Mouse (Mus musculus) brown adipose tissue, adult 24 weeks (tissue): ENCODE data around the gene Fxyd6. TPM values are rescaled to one million over a fixed set of nuclear protein-coding genes. Genes with fewer than 3 reads are reported as not detected.

Experiments
- H3K27ac ChIP-seq: fragments of 200-500 bp; replicated peaks from 2 replicates; pipeline ENCODE4 v1.5.1; 2012; ENCODE audit warnings: low read depth, mild to moderate bottlenecking, low read length
- H3K4me1 ChIP-seq: fragments of 200-500 bp; 2 replicates; pipeline ENCODE4 v1.6.1; 2012; ENCODE audit warnings: low read length, mixed read lengths; ENCODE audit not compliant: control insufficient read depth, insufficient read depth, insufficient read length
- H3K4me3 ChIP-seq: fragments of 200-500 bp; 2 replicates; pipeline ENCODE4 v1.5.1; 2012; ENCODE audit warnings: low read depth, mild to moderate bottlenecking, low read length, moderate library complexity; ENCODE audit not compliant: insufficient read depth
- polyA plus RNA-seq: library from polyadenylated mRNA; stranded (reverse); fragments of >200 nt; gene quantifications from 2 replicates; pipeline ENCODE4 v1.2.4, GENCODE M21; 2012; ENCODE audit not compliant: missing spikeins, insufficient read depth, insufficient read length

Gene Fxyd6
- polyA plus RNA-seq, 1 experiment = 5.2 TPM

DNA sequence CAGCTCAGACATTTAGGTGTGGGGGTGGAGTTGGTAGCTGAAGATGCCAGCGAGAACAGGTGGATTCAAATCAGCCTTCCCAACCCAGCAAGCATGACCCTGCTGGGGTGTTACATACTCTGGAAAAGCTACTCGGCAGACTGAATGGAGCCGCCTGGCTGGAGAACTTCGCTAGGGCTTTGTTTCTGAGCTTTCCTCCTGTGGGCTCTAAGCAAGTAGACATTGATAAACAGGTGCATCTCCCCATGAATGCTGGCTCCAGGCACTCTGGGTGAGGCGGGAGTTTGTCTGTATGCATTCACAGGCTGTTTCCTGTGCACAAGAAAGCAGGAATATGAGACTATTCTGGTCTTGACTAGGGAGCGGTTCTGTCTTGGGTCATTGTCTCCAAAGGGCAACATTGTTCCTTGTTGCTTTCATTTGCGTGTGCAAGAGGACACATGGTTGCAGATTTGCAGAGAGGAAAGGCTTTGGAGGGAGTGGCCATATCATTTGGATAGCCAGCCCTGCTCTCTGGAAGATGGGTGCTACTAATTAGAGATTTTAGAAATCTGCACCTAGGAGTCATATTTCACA, 6.3 kb upstream of the Fxyd6 start:
- Histone ChIP-seq H3K4me1 (peaks cover 11% of the 10 kb centered on the region; the same call in 1 of the 2 replicates), H3K27ac (no peak overlapping the region), H3K4me3 (no peak overlapping the region)

DNA sequence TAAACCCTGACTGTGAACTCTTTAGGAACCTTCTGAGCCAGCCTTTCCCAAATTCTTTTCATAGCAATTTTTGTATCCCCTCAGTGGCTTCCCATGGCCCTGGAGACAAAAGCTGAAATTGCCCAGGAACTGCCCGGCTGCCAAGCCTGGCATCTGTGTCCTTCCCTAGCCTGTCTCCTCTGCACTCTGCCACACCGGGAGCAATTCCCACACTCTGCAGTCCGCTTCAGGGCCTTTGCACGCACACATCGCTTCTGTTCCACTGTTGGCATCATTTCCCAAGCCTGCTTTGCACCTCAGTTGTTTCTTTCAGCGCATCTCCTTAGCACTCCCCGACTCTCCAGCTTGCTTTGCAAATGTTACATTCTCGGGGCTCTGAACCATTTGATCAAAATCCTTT, 2.3 kb upstream of the Fxyd6 start:
- no peak overlapping the region for H3K4me3 ChIP-seq
- peaks cover 5% of the 10 kb centered on the region; the same call in 1 of the 2 replicates for H3K4me1 ChIP-seq
- no peak overlapping the region for H3K27ac ChIP-seq

DNA sequence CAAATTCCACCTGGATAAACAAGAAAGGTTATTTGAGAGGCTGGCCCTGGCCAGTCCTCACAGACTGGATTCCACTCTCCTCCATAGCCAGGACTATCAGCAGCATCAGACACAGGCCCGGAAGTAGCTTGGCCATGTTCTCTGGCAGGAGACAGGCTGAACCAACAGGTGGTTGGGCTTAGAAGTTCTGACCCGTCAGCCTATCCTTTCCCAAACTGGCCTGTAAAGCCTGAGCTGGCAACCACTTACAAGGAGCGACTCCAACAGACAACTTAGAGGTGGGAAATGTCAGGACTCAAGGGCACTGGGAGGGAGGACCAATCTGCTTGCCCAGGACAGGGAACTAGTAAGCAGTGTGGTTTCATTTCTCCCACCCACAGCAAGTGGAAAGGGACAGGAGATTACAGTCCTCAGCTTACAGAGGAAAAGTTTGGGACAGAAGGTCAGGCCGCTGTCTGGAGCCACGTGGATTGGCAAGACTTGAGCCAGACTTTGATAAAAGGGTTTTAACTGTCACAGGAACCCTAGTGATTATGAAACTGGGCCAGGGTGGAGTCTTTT, 1.6 kb upstream of the Fxyd6 start:
- no peak overlapping the region for H3K4me3 ChIP-seq
- peaks cover 5% of the 10 kb centered on the region; the same call in 1 of the 2 replicates for H3K4me1 ChIP-seq
- H3K27ac ChIP-seq = peak overlapping the region; percentile 88

DNA sequence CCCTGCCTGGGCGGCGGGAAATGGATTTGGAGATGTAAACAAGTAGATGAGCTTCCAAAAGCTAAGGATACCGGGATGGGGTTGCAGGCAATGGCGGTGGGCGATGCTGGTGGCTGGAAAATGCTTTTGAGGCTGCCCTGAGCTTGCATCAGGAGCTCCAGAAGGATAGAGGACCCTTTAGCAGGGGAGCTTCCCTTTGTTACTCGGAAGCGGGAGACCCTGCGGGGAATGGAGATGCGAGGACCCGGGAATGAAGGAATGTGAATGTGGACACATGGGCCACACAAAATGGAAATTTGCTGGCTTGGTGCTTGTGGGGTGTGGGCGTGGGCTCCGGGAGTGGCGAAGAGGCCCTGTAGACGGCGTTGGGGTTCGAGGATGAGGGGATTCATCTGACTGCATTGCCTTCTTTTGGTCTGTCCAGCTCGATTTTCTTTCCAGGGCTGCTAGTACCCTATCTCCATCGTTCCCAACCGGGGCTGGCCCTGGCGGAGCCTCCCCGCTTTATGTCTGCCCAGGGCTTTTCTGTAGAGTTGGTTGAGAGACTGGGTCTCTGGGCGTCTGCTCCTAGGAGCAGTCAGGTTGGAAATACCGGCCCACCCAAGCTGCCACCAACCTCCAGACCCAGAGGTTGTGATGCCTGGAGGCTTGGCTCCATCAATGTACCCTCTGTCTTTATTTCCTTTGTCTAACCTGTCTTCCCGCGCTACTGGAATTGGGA, 791 bp downstream of the Fxyd6 start:
- H3K27ac ChIP-seq = no peak overlapping the region
- peaks cover 5% of the 10 kb centered on the region; the same call in 1 of the 2 replicates for H3K4me1 ChIP-seq
- H3K4me3 ChIP-seq = peak overlapping the region; percentile 53

DNA sequence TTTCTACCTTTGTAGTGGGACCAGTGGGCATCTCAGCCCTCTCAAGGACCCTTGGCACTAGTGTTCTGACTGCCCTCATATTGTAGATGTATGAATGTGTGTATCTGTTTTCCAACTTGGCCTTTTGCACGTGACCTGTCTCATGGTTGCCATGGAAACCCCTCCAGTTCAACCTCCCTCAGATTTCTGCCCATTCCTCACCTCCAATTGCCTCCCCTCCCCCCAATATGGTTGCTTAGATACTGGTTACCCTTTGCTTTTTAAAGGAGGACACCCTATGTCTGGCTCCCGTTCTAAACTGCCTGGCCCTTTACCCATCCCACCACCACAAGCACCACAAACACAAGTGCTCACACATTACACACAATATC, 1.3 kb downstream of the Fxyd6 start:
- no peak overlapping the region for H3K27ac ChIP-seq
- peaks cover 5% of the 10 kb centered on the region; the same call in 1 of the 2 replicates for H3K4me1 ChIP-seq
- H3K4me3 ChIP-seq = no peak overlapping the region

DNA sequence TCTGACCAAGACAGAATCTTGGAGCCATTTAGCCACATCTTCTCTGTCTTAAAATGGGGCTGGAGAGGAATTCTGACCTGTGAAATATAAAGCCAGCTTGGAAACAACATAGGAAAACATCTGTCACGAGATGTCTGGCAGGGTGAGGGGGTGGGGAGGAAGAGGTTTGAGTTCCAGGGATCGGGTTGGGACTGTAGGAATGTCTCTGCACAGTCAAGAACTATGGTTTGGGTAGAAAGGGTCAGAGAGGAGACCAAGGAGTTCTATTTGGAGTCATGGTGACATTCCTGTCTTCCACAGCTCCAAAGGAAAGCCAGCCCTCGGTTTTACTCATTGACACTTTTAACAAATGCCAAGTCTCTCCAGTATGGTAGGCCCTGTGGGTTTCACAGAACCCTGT, 3.9 kb downstream of the Fxyd6 start:
- H3K27ac ChIP-seq = no peak overlapping the region
- no peak overlapping the region for H3K4me3 ChIP-seq
- no peaks in the 10 kb centered on the region for H3K4me1 ChIP-seq

DNA sequence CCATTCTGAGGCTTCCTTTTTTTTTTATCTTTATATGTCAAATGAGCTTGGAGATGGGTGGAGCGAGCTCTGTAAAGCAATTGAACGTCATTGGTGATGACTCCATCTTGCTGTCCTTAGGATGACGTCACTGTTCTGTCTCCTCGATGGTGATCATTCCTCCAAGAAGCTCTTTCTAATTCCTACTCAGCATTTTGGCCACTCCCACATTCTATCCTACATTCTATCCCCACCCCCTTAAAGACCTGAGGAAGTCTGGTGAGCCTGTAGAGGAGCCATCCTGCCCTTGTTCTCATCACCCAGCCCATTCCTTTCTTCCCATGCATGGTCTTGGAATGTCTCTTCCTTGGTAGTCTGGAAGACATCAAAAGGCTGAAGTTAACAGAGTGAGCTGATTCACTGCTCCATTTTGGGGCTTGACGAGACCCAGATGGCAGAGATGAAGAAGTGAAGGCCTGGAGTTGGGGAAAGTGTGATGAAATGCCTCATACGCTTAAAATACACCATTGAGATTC, 5.1 kb downstream of the Fxyd6 start:
- Histone ChIP-seq H3K27ac (no peak overlapping the region), H3K4me3 (no peak overlapping the region), H3K4me1 (no peaks in the 10 kb centered on the region)

DNA sequence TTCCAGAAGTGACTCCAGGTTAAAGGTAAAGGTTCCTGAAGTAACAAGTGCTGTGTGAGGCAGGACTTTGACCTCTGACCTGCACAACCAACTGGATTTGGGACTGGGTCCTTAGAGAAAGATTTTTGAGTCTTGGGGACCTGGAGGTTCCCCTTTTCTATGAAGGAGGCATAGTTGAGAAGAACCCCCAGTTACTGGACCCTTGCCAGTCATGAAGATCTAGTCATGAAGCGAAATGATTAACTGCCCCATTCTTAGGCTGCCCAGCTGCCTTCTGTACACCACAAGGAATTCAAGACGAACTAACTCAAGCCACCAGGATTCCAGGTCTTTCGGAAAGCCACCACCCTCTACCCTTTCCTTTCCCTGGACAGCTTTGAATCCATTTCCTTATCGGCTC, 6.4 kb downstream of the Fxyd6 start:
- H3K4me1 ChIP-seq = no peaks in the 10 kb centered on the region
- no peak overlapping the region for H3K4me3 ChIP-seq
- no peak overlapping the region for H3K27ac ChIP-seq

DNA sequence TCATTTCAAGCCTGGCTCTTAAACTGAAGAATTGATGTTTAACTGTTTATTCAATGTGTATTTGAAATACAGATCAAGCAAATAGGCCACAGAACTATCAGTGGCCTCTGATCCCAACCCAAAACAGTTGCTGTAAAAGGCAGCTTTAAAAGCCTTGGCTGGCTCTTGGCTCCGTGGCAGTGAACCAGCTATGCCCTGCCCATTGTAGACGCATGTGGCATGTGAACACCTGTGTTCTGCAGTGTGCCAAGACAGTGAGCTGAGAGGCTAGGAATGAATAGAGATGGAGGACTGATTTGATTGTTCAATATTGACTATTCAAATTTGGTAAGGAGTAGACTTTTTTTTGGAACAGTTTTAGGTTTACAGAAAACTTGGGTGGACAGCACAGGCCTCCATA, 6.9 kb downstream of the Fxyd6 start:
- Histone ChIP-seq H3K4me3 (no peak overlapping the region), H3K4me1 (no peaks in the 10 kb centered on the region), H3K27ac (no peak overlapping the region)

DNA sequence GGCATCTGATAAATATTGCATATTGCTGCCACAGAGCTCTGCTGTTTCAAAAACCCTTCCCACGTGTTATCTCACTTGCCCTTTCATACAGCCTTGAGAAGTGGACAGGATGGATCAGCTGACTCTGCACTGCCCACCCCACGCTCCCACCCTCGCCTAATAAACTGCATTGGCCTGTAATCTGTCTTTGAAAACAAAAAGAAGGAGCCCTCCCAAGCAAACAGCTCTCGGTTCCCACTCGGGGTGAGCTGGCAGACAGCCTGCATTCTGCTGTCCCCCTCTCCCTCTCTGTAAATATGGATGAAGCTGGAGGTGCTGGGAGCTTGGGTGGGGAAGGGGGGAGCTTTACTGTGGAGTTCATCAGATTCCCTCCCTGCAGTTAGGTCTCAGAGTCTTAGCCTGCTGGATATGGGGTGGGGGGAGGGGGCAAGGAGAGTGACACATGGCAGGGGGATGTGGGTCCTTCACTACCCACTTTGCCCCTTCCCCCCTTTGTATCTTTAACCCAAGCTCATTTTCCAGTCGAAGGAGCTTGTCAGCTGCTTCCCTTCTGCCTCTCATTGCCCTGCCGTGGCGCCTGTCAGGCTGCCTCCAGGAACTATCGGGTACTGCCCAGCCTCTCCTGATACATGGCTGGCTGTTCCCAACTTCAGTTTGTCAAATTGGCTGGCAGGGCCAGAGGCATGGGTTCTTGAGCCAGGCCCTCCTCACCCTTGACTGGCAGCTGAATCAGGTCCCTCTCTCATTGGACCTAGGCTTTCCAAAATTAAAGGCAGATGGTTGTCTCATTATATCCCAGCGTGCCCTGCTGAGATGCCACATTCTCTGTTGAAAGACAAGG, 10.6 kb downstream of the Fxyd6 start:
- H3K27ac ChIP-seq = no peak overlapping the region
- H3K4me1 ChIP-seq = no peaks in the 10 kb centered on the region
- no peak overlapping the region for H3K4me3 ChIP-seq

DNA sequence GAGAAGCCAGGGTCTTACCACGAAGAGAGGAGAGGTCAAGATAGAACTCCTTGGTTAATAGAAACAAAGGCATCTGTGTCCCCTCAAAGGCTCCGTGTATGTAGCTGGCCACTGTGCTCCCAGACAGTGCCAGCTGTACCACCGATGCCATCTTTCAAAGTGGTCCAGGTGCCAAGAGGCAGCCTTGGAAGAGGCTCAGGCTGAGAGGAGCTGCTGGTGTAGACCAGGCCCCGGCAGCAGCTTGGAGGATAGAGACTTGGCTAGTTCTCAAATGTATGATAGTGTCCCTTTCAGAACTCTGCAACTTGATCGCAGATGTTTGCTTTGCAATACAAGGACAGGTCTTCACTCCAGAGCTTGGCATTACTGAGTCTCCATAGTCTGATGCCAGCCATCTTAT, 12.4 kb downstream of the Fxyd6 start:
- Histone ChIP-seq H3K4me1 (no peaks in the 10 kb centered on the region), H3K4me3 (no peak overlapping the region), H3K27ac (no peak overlapping the region)

DNA sequence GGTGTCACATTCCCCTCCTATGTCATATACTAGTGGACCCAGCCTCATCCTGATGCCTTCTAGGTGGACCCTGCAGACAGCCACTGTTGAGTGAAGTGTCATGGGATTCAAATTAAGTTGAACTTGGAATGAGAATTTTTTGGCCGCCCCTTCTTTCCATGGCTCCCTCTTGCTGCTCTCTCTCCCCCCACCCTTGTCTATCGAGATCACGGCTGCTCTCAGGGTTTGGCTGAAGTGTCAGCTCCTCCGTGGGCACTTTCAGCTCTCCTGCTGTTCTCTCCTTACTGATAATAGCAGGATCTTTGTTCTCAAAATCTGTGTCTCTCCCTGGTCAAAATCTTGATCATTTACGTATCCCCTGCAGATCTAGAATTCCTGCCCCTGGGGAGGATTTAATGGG, 12.8 kb downstream of the Fxyd6 start:
- H3K27ac ChIP-seq = no peak overlapping the region
- H3K4me1 ChIP-seq = no peaks in the 10 kb centered on the region
- H3K4me3 ChIP-seq = no peak overlapping the region

DNA sequence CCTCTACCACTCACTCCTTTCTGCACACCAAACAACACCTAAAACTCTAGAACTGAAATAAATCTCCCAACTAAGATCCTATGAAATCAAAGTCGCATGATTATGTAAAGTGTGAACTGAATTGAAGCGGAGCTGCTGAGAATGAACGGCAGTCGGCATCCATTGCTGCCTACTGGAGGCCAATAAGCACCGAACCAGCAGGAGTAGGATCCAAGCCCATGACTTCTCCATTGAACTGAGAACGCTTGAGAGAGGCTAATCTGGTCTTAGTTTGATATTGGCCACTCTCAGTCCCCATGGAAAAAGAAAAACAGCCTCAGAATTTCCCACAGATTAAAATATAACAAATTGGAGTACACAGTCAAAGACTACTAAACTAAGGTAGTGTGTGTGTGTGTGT, 13.9 kb downstream of the Fxyd6 start:
- no peak overlapping the region for H3K4me3 ChIP-seq
- H3K4me1 ChIP-seq = no peaks in the 10 kb centered on the region
- H3K27ac ChIP-seq = no peak overlapping the region

DNA sequence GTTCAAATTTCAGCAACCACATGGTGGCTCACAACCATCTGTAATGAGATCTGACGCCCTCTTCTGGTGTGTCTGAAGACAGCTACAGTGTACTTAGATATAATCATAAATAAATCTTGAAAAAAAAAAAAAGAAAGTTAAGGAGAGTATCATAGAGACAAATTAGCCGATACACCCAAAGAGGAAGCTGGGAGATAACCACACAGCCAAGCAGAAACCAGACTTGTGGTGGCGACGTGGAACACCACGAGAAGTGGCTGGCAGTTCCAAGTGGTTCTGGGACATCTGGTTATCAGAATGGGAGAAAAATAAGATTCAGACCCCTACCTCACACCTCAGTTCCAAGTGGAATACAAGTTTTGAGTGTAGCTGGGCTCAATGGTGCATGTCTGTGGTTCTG, 16.7 kb downstream of the Fxyd6 start:
- H3K27ac ChIP-seq = no peak overlapping the region
- H3K4me1 ChIP-seq = no peaks in the 10 kb centered on the region
- no peak overlapping the region for H3K4me3 ChIP-seq

DNA sequence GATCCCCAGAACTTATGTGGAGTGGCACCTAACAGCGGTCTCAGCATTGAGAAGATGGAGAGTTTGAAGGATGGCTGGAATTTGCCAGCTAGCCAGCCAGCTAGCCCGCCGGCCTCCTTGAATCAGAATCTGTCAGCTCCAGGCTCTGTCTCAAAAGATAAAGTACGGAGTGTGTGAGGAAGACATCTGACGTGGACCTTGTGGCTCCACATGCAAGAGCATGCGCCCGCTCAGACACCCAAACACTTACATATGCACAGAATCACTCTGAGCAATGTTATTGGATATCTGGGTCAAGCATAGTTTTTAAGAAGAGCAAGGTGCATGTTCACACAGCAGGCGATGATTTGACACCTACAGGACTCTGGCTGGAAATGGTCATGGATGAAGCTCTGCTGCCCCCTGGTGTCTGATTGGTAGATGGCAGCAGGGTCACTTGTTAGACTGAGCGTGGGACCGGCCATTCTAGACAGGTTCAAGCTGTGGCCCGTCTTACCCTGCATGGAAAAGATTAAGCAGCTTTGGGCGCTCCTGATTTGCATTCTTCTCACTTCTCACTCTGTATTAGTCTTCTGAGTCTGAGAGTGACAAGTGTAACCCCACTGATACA, 18.5 kb downstream of the Fxyd6 start:
- Histone ChIP-seq H3K4me1 (no peaks in the 10 kb centered on the region), H3K27ac (no peak overlapping the region), H3K4me3 (no peak overlapping the region)
